Mouse (Mus musculus) stomach, embryonic 16.5 days (tissue): ENCODE results near the gene Tacr1. TPM values are rescaled to one million over a fixed set of nuclear protein-coding genes. Genes with fewer than 3 reads are reported as not detected.

Source experiments
- ATAC-seq: fragments of 200-750 bp; cut with Nextera tagmentation; 2 replicates; pipeline ENCODE4 v1.8.0; 2017; ENCODE audit warnings: moderate number of reproducible peaks, moderate TSS enrichment; ENCODE audit not compliant: insufficient read depth, low FRiP score
- H3K27ac ChIP-seq: fragments of 300-500 bp; sonication (generic); 2 replicates; pipeline ENCODE4 v1.5.1; 2014; ENCODE audit warnings: low read length
- H3K27me3 ChIP-seq: fragments of 300-500 bp; sonication (generic); 2 replicates; pipeline ENCODE4 v1.6.1; 2014; ENCODE audit warnings: low read length, control low read depth, mixed read lengths; ENCODE audit not compliant: control insufficient read depth, insufficient read depth
- H3K36me3 ChIP-seq: fragments of 300-500 bp; sonication (generic); 2 replicates; pipeline ENCODE4 v1.6.1; 2014; ENCODE audit warnings: low read length; ENCODE audit not compliant: control insufficient read depth, insufficient read depth
- H3K4me1 ChIP-seq: fragments of 300-500 bp; sonication (generic); 2 replicates; pipeline ENCODE4 v1.6.1; 2014; ENCODE audit warnings: low read length, control low read depth, mixed read lengths; ENCODE audit not compliant: control insufficient read depth, insufficient read depth
- H3K4me2 ChIP-seq: fragments of 300-500 bp; sonication (generic); 2 replicates; pipeline ENCODE4 v1.6.1; 2014; ENCODE audit warnings: low read depth, low read length, mixed read lengths
- H3K4me3 ChIP-seq: fragments of 300-500 bp; sonication (generic); replicated peaks from 2 replicates; pipeline ENCODE4 v1.5.1; 2014; ENCODE audit warnings: mild to moderate bottlenecking, low read length
- H3K9ac ChIP-seq: fragments of 300-500 bp; sonication (generic); 2 replicates; pipeline ENCODE4 v1.6.1; 2014; ENCODE audit warnings: low read length
- H3K9me3 ChIP-seq: fragments of 300-500 bp; sonication (generic); replicated peaks from 2 replicates; pipeline ENCODE4 v1.6.1; 2016; ENCODE audit warnings: low read length, control low read depth; ENCODE audit not compliant: control insufficient read depth
- WGBS: fragments of 180-500 bp; shearing (Covaris S2); extraction: QIAGEN DNeasy Blood & Tissue Kit; methylation state at CpG from one replicate; pipeline ENCODE4 v1.1.7; 2014; 5-methylcytosine and 5-hydroxymethylcytosine counted together
- polyA plus RNA-seq: library from polyadenylated mRNA; unstranded; fragments of >200 nt; fragmentation: Nextera tagmentation; extraction: Ambion mirVana; gene quantifications from 2 replicates; pipeline ENCODE4 v1.2.1, GENCODE M21; 2015

Gene Tacr1
- polyA plus RNA-seq, 1 experiment from 2014 or later, result 2.3 TPM

- no peak overlapping the region for H3K9ac ChIP-seq
- ATAC-seq, result no peak
These were observed 187.3 kb downstream of the Tacr1 start for GRCm38 (mm10) chr6:82589387-82589786.

GRCm38 (mm10) chr6:82595461-82596090, 193.4 kb downstream of the Tacr1 start:
- no peaks in the 10 kb centered on the region for H3K9me3 ChIP-seq
- no peak overlapping the region for H3K27ac ChIP-seq
- H3K27me3 ChIP-seq, result no peaks in the 10 kb centered on the region
- H3K4me1 ChIP-seq, result no peaks in the 10 kb centered on the region
- H3K36me3 ChIP-seq, result no peaks in the 10 kb centered on the region
- no peak for ATAC-seq
- no peak overlapping the region for H3K9ac ChIP-seq
- no peak overlapping the region for H3K4me3 ChIP-seq
- no peak overlapping the region for H3K4me2 ChIP-seq
- 72% methylated on average over 8 of the region's 8 CpGs for WGBS

More at GRCm38 (mm10) chr6:82589387-82589786, 187.3 kb downstream of the Tacr1 start:
- H3K4me1 ChIP-seq, result no peaks in the 10 kb centered on the region
- no peaks in the 10 kb centered on the region for H3K9me3 ChIP-seq
- no peak overlapping the region for H3K4me3 ChIP-seq
- H3K27ac ChIP-seq, result no peak overlapping the region
- H3K4me2 ChIP-seq, result no peak overlapping the region
- no peaks in the 10 kb centered on the region for H3K27me3 ChIP-seq
- H3K36me3 ChIP-seq, result no peaks in the 10 kb centered on the region
- 77% methylated on average over 7 of the region's 7 CpGs for WGBS

GRCm38 (mm10) chr6:82603228-82603627, 201.1 kb downstream of the Tacr1 start:
- Histone ChIP-seq H3K9me3 (no peaks in the 10 kb centered on the region), H3K27ac (no peak overlapping the region), H3K9ac (no peak overlapping the region), H3K4me1 (no peaks in the 10 kb centered on the region), H3K4me3 (no peak overlapping the region), H3K4me2 (no peak overlapping the region), H3K36me3 (no peaks in the 10 kb centered on the region), H3K27me3 (no peaks in the 10 kb centered on the region)
- ATAC-seq, result no peak
- WGBS, result 81% methylated on average over 9 of the region's 9 CpGs

GRCm38 (mm10) chr6:82603665-82604064, 201.5 kb downstream of the Tacr1 start:
- Histone ChIP-seq H3K9ac (no peak overlapping the region), H3K27ac (no peak overlapping the region), H3K4me2 (no peak overlapping the region), H3K27me3 (no peaks in the 10 kb centered on the region), H3K4me1 (no peaks in the 10 kb centered on the region), H3K36me3 (no peaks in the 10 kb centered on the region), H3K4me3 (no peak overlapping the region), H3K9me3 (no peaks in the 10 kb centered on the region)
- no peak for ATAC-seq
- WGBS, result 35% methylated on average over 2 of the region's 2 CpGs

GRCm38 (mm10) chr6:82604791-82605190, 202.7 kb downstream of the Tacr1 start:
- Histone ChIP-seq H3K36me3 (no peaks in the 10 kb centered on the region), H3K4me2 (no peak overlapping the region), H3K27ac (no peak overlapping the region), H3K9ac (no peak overlapping the region), H3K4me1 (no peaks in the 10 kb centered on the region), H3K4me3 (no peak overlapping the region), H3K9me3 (no peaks in the 10 kb centered on the region), H3K27me3 (no peaks in the 10 kb centered on the region)
- WGBS, result 55% methylated on average over 8 of the region's 8 CpGs
- ATAC-seq, result no peak

GRCm38 (mm10) chr6:82608756-82609155, 206.6 kb downstream of the Tacr1 start:
- 92% methylated on average over 4 of the region's 4 CpGs for WGBS
- no peak overlapping the region for H3K9ac ChIP-seq
- H3K27ac ChIP-seq, result no peak overlapping the region
- no peak overlapping the region for H3K4me2 ChIP-seq
- no peaks in the 10 kb centered on the region for H3K27me3 ChIP-seq
- no peak overlapping the region for H3K4me3 ChIP-seq
- no peaks in the 10 kb centered on the region for H3K9me3 ChIP-seq
- H3K4me1 ChIP-seq, result no peaks in the 10 kb centered on the region
- no peak for ATAC-seq
- H3K36me3 ChIP-seq, result no peaks in the 10 kb centered on the region

- H3K27ac ChIP-seq, result no peak overlapping the region
- no peaks in the 10 kb centered on the region for H3K4me1 ChIP-seq
- no peak overlapping the region for H3K4me2 ChIP-seq
- no peak overlapping the region for H3K9ac ChIP-seq
- no peak for ATAC-seq
- 76% methylated on average over 7 of the region's 7 CpGs for whole genome bisulfite sequencing
- no peak overlapping the region for H3K4me3 ChIP-seq
- no peaks in the 10 kb centered on the region for H3K36me3 ChIP-seq
- H3K9me3 ChIP-seq, result no peaks in the 10 kb centered on the region
- no peaks in the 10 kb centered on the region for H3K27me3 ChIP-seq
These were observed 207.3 kb downstream of the Tacr1 start for GRCm38 (mm10) chr6:82609339-82609926.
